Mouse (Mus musculus) embryonic facial prominence, embryonic 10.5 days (tissue): ENCODE data around the gene Arl5c. TPM values are rescaled to one million over a fixed set of nuclear protein-coding genes. Genes with fewer than 3 reads are reported as not detected.
"Not testable (repeated sequence)": the region's sequence is repeated elsewhere in the genome, so short reads cannot be mapped to it uniquely, and the experiment has no call there.

Experiments
- DNase-seq: peaks from one replicate; pipeline ENCODE4 v3.0.0-alpha.2; 2017; ENCODE audit warnings: low spot score
- H3K27ac ChIP-seq: fragments of 300-500 bp; sonication (generic); replicated peaks from 2 replicates; pipeline ENCODE4 v1.5.1; 2016; ENCODE audit warnings: mild to moderate bottlenecking
- H3K27me3 ChIP-seq: fragments of 300-500 bp; sonication (generic); replicated peaks from 2 replicates; pipeline ENCODE4 v1.6.1; 2016; ENCODE audit warnings: low read depth, mild to moderate bottlenecking; ENCODE audit not compliant: poor library complexity, severe bottlenecking
- H3K36me3 ChIP-seq: fragments of 300-500 bp; sonication (generic); replicated peaks from 2 replicates; pipeline ENCODE4 v1.6.1; 2016; ENCODE audit warnings: mild to moderate bottlenecking, moderate library complexity
- H3K4me1 ChIP-seq: fragments of 300-500 bp; sonication (generic); 2 replicates; pipeline ENCODE4 v1.6.1; 2016
- H3K4me3 ChIP-seq: fragments of 300-500 bp; sonication (generic); 2 replicates; pipeline ENCODE4 v1.5.1; 2016; ENCODE audit warnings: mild to moderate bottlenecking, moderate library complexity
- H3K9me3 ChIP-seq: fragments of 300-500 bp; sonication (generic); 2 replicates; pipeline ENCODE4 v1.6.1; 2016; ENCODE audit warnings: mild to moderate bottlenecking
- WGBS: fragments of 180-500 bp; shearing (Covaris S2); methylation state at CpG from one replicate; pipeline ENCODE4 v1.1.7; 2016; 5-methylcytosine and 5-hydroxymethylcytosine counted together
- microRNA-seq: library from miRNA; unstranded; fragments of <30 nt; microRNA quantifications from one replicate; pipeline ENCODE4, GENCODE M21; 2017
- polyA plus RNA-seq: library from polyadenylated mRNA; unstranded; fragments of >200 nt; fragmentation: Nextera tagmentation; extraction: Ambion mirVana; gene quantifications from 2 replicates; pipeline ENCODE4 v1.2.1, GENCODE M21; 2016

Gene Arl5c
- polyA plus RNA-seq, 1 experiment from 2014 or later, result 15.6 TPM

DNA sequence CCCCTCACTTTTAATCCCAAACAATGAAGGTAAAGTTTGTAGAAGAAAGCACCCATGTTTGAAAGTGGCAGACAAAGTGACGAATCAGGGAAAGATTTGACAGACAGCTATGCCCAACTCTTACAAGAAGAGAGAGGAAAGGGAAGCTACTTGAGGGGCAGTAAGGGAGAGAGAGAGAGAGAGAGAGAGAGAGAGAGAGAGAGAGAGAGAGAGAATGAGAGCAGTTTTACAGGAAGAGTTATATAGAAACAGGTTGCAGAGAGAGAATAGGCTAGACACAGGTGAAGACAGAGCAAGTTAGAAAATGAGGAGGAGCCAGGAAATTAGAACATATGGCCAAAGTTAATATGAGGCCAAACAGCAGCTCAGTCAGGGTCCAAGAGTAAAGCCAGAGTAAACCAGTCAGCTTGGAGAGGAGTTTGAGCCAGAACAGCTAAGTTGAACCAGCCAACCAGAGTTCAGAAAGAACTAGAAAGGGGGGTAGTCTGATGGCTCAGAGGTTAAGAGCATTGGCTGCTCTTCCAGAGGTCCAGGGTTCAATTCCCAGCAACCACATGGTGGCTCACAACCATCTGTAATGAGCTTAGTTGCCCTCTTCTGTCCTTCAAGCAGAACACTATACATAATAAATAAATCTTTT, 43.5 kb downstream of the Arl5c start:
- Histone ChIP-seq H3K4me1 (peaks cover 35% of the 10 kb centered on the region), H3K27me3 (no peaks in the 10 kb centered on the region), H3K4me3 (no peak overlapping the region), H3K36me3 (no peaks in the 10 kb centered on the region), H3K9me3 (no peaks in the 10 kb centered on the region), H3K27ac (no peak overlapping the region)
- no peak for DNase-seq
- WGBS, result 90% methylated on average over 1 of the region's 1 CpGs

DNA sequence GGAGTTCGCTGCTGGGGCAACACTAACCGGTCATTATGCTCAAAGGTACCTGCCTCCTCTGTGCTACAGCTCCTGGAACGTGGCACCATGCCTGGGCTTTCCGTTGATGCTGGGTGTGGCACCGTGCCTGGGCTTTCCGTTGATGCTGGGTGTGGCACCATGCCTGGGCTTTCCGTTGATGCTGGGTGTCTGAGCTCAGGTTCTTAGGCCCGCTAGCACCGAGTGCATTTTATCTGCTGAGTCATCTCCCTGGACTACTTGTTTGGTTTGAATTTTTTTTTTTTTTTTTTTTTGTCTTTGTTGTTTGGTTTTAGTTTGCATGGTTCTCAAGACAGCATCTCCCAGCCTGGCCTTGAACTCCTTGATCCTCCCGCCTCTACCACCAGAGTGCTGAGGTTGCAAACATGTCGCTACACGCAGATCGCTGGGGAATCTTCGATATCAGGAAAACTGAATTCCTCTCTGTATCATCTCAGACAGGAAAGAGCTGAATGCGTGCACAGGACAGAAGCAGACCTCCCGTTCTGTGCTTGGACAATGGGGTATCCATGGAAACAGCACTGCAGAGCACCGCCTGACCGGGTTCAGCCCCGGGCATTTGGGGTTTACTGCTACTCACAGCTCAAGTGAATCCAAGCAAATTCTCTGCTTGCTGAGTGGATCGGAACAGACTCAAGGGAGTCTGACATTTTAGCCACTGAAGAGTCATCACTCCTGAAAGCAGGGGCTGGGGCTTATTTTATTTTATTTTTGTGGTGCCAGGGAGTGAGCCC, 46.1 kb downstream of the Arl5c start:
- H3K4me1 ChIP-seq, result peaks cover 21% of the 10 kb centered on the region
- no peaks in the 10 kb centered on the region for H3K27me3 ChIP-seq
- peak; percentile 64 for DNase-seq
- peak overlapping the region; percentile 68 for H3K27ac ChIP-seq
- no peaks in the 10 kb centered on the region for H3K36me3 ChIP-seq
- WGBS, result 53% methylated on average over 20 of the region's 20 CpGs
- no peak overlapping the region for H3K4me3 ChIP-seq
- H3K9me3 ChIP-seq, result no peaks in the 10 kb centered on the region

DNA sequence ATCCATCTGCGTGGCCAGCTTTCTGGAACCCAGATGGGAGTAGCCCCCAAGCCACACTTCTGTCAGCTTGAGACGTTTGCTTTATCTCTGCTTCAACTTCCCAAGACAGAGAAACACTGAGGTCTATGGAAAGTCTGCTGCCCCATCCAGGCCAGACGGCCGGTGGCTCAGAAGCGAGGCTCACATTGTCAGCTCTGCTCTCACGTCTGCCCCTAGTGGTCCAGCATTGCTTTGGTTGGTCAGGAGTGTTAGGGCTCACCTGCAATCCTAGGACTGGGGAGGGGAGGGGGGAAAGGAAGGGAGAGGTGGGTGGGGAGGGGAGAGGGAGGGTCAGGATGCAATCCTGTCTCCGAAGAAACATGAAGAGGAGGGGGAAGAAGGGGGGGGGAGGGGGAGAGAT, 48.6 kb downstream of the Arl5c start:
- peak; percentile 66 for DNase-seq
- Histone ChIP-seq H3K36me3 (no peaks in the 10 kb centered on the region), H3K4me1 (peaks cover 26% of the 10 kb centered on the region), H3K9me3 (no peaks in the 10 kb centered on the region), H3K27me3 (no peaks in the 10 kb centered on the region), H3K27ac (no peak overlapping the region), H3K4me3 (no peak overlapping the region)
- 15% methylated on average over 7 of the region's 7 CpGs for WGBS

DNA sequence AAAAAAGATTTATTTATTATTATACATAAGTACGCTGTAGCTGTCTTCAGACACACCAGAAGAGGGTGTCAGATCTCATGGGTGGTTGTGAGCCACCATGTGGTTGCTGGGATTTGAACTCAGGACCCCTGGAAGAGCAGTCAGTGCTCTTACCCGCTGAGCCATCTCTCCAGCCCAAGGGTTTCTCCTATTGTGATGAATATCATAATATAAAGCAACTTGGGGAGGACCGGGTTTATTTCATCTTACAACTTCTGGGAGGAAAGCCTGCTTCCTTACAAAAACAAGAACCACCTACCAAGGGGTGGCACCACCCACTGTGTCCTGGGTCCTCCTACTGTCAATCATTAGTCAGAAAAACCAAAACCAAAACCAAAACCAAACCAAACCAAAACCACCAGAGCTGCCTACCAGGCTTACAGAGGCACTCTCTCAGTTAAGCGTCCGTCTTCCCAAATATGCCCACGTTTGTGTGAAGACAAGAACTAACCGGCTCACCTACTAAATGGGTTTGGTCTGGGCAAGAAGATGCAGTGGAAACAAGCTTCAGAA, 50.2 kb downstream of the Arl5c start:
- H3K9me3 ChIP-seq, H3K4me3 ChIP-seq, H3K36me3 ChIP-seq, DNase-seq, H3K27me3 ChIP-seq, H3K27ac ChIP-seq: not testable (repeated sequence)
- H3K4me1 ChIP-seq, result peaks cover 26% of the 10 kb centered on the region
- WGBS, result 91% methylated on average over 7 of the region's 7 CpGs

DNA sequence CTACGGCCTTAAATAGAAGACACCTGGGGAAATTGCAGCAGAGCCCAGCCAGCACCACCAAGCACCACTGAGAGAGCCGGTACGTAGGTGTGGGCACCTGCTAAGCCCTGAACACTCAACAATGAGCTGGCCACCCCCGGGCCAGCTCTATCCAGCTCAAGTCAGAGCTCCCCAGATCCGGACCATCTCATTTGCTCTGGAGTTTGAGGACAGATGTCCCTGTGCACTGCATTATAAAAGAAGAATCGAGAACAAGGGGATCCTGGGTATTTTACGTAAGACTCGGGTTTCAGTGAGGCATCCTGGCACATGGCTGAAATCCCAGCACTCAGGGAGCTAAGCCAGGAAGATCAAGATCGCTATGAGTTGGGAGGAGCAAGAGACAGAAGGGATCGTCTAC, 51.0 kb downstream of the Arl5c start:
- no peaks in the 10 kb centered on the region for H3K36me3 ChIP-seq
- no peak overlapping the region for H3K27ac ChIP-seq
- WGBS, result 83% methylated on average over 10 of the region's 10 CpGs
- DNase-seq, result no peak
- no peaks in the 10 kb centered on the region for H3K27me3 ChIP-seq
- H3K4me3 ChIP-seq, result no peak overlapping the region
- H3K4me1 ChIP-seq, result peaks cover 21% of the 10 kb centered on the region
- H3K9me3 ChIP-seq, result no peaks in the 10 kb centered on the region

DNA sequence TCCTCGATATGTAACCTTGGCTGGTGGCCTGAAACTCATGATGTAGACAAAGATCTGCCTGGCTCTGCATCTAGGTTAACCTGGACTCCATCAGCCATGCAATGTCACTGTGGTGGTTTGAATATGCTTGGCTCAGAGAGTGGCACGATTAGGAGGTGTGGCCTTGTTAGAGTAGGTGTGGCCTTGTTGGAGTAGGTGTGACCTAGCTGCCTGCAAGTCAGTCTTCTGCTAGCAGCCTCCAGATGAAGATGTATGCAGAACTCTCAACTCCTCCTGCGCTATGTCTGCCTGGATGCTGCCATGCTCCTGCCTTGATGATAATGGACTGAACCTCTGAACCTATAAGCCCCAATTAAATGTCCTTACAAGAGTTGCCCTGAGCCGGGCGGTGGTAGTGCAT, 52.7 kb downstream of the Arl5c start:
- no peak overlapping the region for H3K27ac ChIP-seq
- H3K36me3 ChIP-seq, result no peaks in the 10 kb centered on the region
- 82% methylated on average over 5 of the region's 5 CpGs for WGBS
- H3K4me3 ChIP-seq, result no peak overlapping the region
- H3K27me3 ChIP-seq, result no peaks in the 10 kb centered on the region; the same call in 1 of the 2 replicates
- H3K4me1 ChIP-seq, result peaks cover 15% of the 10 kb centered on the region
- H3K9me3 ChIP-seq, result no peaks in the 10 kb centered on the region
- no peak for DNase-seq

DNA sequence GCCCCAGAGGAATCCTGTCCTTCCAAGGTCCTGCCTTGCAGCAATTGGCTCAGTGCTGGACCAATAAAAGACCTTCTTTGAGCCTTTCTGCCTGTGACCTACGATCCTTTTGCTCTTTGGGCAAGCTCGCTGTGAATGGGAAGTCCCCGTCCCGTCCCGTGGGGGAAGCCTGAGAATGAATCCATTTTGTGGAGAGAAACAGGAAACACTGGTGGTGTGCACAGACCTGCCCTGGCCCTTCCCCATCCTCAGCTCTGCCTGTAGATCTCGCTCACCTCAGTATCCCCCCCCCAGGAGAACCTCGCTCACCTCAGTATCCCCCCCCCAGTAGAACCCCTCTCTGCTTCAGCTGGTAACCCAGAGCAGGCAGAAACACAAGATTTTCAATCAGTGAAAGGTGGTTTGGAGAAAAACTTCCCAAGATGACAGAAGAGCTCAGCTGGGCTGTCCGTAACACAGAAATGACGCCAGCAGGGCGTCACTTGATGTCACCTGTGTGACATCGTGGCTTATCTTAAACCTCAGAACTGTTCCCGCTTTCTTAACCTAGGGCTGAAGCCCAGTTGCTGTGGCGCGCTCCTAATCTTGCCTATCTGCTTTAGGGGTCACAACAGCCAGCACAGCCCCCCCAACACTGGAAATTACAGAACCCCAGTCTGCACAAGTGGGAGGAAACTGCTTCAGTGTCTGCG, 53.4 kb downstream of the Arl5c start:
- peaks cover 14% of the 10 kb centered on the region for H3K4me1 ChIP-seq
- H3K27me3 ChIP-seq, result no peaks in the 10 kb centered on the region; the same call in 1 of the 2 replicates
- no peaks in the 10 kb centered on the region for H3K9me3 ChIP-seq
- 82% methylated on average over 15 of the region's 15 CpGs for WGBS
- no peak overlapping the region for H3K27ac ChIP-seq
- no peaks in the 10 kb centered on the region for H3K36me3 ChIP-seq
- H3K4me3 ChIP-seq, result no peak overlapping the region
- no peak for DNase-seq

Small RNAs within 50 kb of the gene (microRNA-seq; reads per million reads assigned to microRNA genes)
- gene Gm22461, result not detected
- not detected for gene Gm27597

Other genes with a start within 250 kb of the Arl5c start
- gene Cwc25, start 229.6 kb downstream of the Arl5c start, polyA plus RNA-seq, result 22.0 and 24.2 TPM in 2 replicates
- 0.85 and 1.1 TPM in 2 replicates for gene 1700001P01Rik, start 220.3 kb downstream of the Arl5c start, polyA plus RNA-seq
- 481 and 487 TPM in 2 replicates for gene Rpl23, start 213.7 kb downstream of the Arl5c start, polyA plus RNA-seq
- 90.5 and 98.7 TPM in 2 replicates for gene Lasp1, start 197.2 kb downstream of the Arl5c start, polyA plus RNA-seq
- 14.0 and 16.0 TPM in 2 replicates for gene B230217C12Rik, start 155.4 kb downstream of the Arl5c start, polyA plus RNA-seq
- 0.42 and 0.67 TPM in 2 replicates for gene Fbxo47, start 112.0 kb downstream of the Arl5c start, polyA plus RNA-seq
- gene Plxdc1, start 9.7 kb downstream of the Arl5c start, polyA plus RNA-seq, result 0.07 and 0.13 TPM in 2 replicates
- gene Cacnb1, start 26.9 kb upstream of the Arl5c start, polyA plus RNA-seq, result 5.3 and 5.7 TPM in 2 replicates
- gene Rpl19, start 30.5 kb upstream of the Arl5c start, polyA plus RNA-seq, result 1,206 and 1,219 TPM in 2 replicates
- gene Stac2, start 57.3 kb upstream of the Arl5c start, polyA plus RNA-seq, result 0.25 and 0.47 TPM in 2 replicates
- 23.0 and 26.7 TPM in 2 replicates for gene Fbxl20, start 154.2 kb upstream of the Arl5c start, polyA plus RNA-seq
- 83.3 and 85.4 TPM in 2 replicates for gene Med1, start 197.1 kb upstream of the Arl5c start, polyA plus RNA-seq
- gene Cdk12, start 206.9 kb upstream of the Arl5c start, polyA plus RNA-seq, result 12.7 and 13.0 TPM in 2 replicates